Mouse (Mus musculus): Measurements from ENCODE around the gene Tbc1d5.

- no peak for TF ChIP-seq CTCF (conservative IDR thresholded peaks at IDR 0.05; ENCODE audit: low read length)
- no peak for TF ChIP-seq NANOG (IDR thresholded peaks at IDR 0.05; ENCODE audit: borderline replicate concordance, low read length)
These were observed 274.7 kb downstream of the Tbc1d5 start for GRCm38 (mm10) chr17:50904463-50904862.

All from E14TG2a.4 (cell line).